Mouse (Mus musculus) C2C12 (cell line): Measurements from ENCODE around the gene Prl3c1. TPM values are rescaled to one million over a fixed set of nuclear protein-coding genes. Genes with fewer than 3 reads are reported as not detected.
A peak's percentile ranks its signal among the peaks of the same experiment; 100 is the strongest.
"Not testable (repeated sequence)": the region's sequence is repeated elsewhere in the genome, so short reads cannot be mapped to it uniquely, and the experiment has no call there.

ENCODE experiments used
- H3K27me3 ChIP-seq: one replicate; pipeline ENCODE4 v1.6.1; 2011; ENCODE audit not compliant: control insufficient read depth, insufficient read depth, insufficient read length
- H3K36me3 ChIP-seq: one replicate; pipeline ENCODE4 v1.6.1; 2011; ENCODE audit not compliant: control insufficient read depth, insufficient read depth
- H3K4me3 ChIP-seq: one replicate; pipeline ENCODE4 v1.5.1; 2011; ENCODE audit warnings: mild to moderate bottlenecking, control low read depth; ENCODE audit not compliant: poor library complexity, insufficient read depth, severe bottlenecking
- H3K79me2 ChIP-seq: one replicate; pipeline ENCODE4 v1.6.1; 2011; ENCODE audit not compliant: control insufficient read depth, insufficient read depth
- H3K79me3 ChIP-seq: one replicate; pipeline ENCODE4 v1.6.1; 2011; ENCODE audit warnings: low read depth, control low read depth
- H3ac ChIP-seq: one replicate; pipeline ENCODE3; 2011; ENCODE audit warnings: low read depth; ENCODE audit not compliant: control insufficient read depth, insufficient read length
- CEBPB ChIP-seq: IDR thresholded peaks from one replicate; pipeline ENCODE4 v1.6.1; 2011; ENCODE audit warnings: low read depth, mild to moderate bottlenecking, control low read depth, moderate library complexity
- CTCF ChIP-seq: IDR thresholded peaks from one replicate; pipeline ENCODE4 v1.5.1; 2011; ENCODE audit not compliant: control insufficient read depth, insufficient read depth, insufficient read length
- FOSL1 ChIP-seq: IDR thresholded peaks from one replicate; pipeline ENCODE4 v1.8.0; 2011; ENCODE audit warnings: mild to moderate bottlenecking, low read length; ENCODE audit not compliant: poor library complexity, insufficient read depth, severe bottlenecking
- MAX ChIP-seq: IDR thresholded peaks from one replicate; pipeline ENCODE4 v1.6.1; 2011; ENCODE audit warnings: mild to moderate bottlenecking, control low read depth
- MYOD1 ChIP-seq: IDR thresholded peaks from one replicate; pipeline ENCODE4 v1.6.1; 2011; ENCODE audit warnings: low read depth; ENCODE audit not compliant: control insufficient read depth, insufficient read length
- MYOG ChIP-seq: IDR thresholded peaks from one replicate; pipeline ENCODE4 v1.6.1; 2011; ENCODE audit not compliant: control insufficient read depth, insufficient read length; ENCODE audit errors: extremely low read depth
- USF1 ChIP-seq: IDR thresholded peaks from one replicate; pipeline ENCODE4 v1.6.1; 2011; ENCODE audit warnings: low read depth, mild to moderate bottlenecking, control low read depth, moderate library complexity
- long read RNA-seq, 2 experiments: library from polyadenylated mRNA; unstranded; transcript quantifications; one replicate each; pipeline ENCODE4 v2.0.0; 2019 to 2020
- polyA plus RNA-seq: library from polyadenylated mRNA; unstranded; fragments of >200 nt; fragmentation: generic; extraction: Trizol; gene quantifications from one replicate; pipeline ENCODE4 v1.2.1, GENCODE M21; 2012; ENCODE audit warnings: missing spikeins

Gene Prl3c1
- polyA plus RNA-seq = not detected
- long read RNA-seq, experiment 1 = 0 reads
- long read RNA-seq, experiment 2 = 0 reads

- TF ChIP-seq CTCF (no peak), MAX (no peak), FOSL1 (no peak), MYOG (no peak), USF1 (no peak), CEBPB (no peak), MYOD1 (no peak)
- no peaks in the 10 kb centered on the region for H3K79me3 ChIP-seq
- no peak within 1 kb of the TSS for H3K4me3 ChIP-seq
- no peaks in the 10 kb centered on the region for H3K36me3 ChIP-seq
- no peaks in the 10 kb centered on the region for H3K27me3 ChIP-seq
- H3K79me2 ChIP-seq = no peaks in the 10 kb centered on the region
- no peak within 1 kb of the TSS for H3ac ChIP-seq
Measured at GRCm38 (mm10) chr13:27196359-27196758, at the start of gene Prl3c1. Gene Prl3c1, plus strand, starts transcription at chr13:27196659.

GRCm38 (mm10) chr13:27148264-27148663 is 48.2 kb upstream of the Prl3c1 start:
- no peak overlapping the region for H3K4me3 ChIP-seq
- TF ChIP-seq MYOD1 (no peak), CEBPB (peak; percentile 5), FOSL1 (peak; percentile 85), CTCF (no peak), MAX (no peak), MYOG (no peak), USF1 (no peak)
- no peaks in the 10 kb centered on the region for H3K27me3 ChIP-seq
- H3K79me2 ChIP-seq = no peaks in the 10 kb centered on the region
- H3K36me3 ChIP-seq = no peaks in the 10 kb centered on the region
- no peak overlapping the region for H3ac ChIP-seq
- no peaks in the 10 kb centered on the region for H3K79me3 ChIP-seq

- H3K79me3 ChIP-seq, H3K4me3 ChIP-seq, H3K27me3 ChIP-seq, H3ac ChIP-seq, H3K79me2 ChIP-seq, H3K36me3 ChIP-seq: not testable (repeated sequence)
Measured at GRCm38 (mm10) chr13:27156490-27156889, 40.0 kb upstream of the Prl3c1 start, which contains the start of gene Prl3d3. Gene Prl3d3, plus strand, starts transcription at chr13:27156790.

- TF ChIP-seq FOSL1 = no peak
- no peak for TF ChIP-seq USF1
- TF ChIP-seq CEBPB = no peak
- TF ChIP-seq MYOG = no peak
- no peak for TF ChIP-seq MYOD1
- TF ChIP-seq CTCF = no peak
- TF ChIP-seq MAX = no peak
- H3K36me3 ChIP-seq = no peaks in the 10 kb centered on the region
- no peaks in the 10 kb centered on the region for H3K27me3 ChIP-seq
- no peaks in the 10 kb centered on the region for H3K79me3 ChIP-seq
- no peak within 1 kb of the TSS for H3K4me3 ChIP-seq
- no peak within 1 kb of the TSS for H3ac ChIP-seq
- H3K79me2 ChIP-seq = no peaks in the 10 kb centered on the region
Measured at GRCm38 (mm10) chr13:27241547-27241946, 45.1 kb downstream of the Prl3c1 start, which contains the start of gene Prl3b1. Gene Prl3b1, plus strand, starts transcription at chr13:27241847.

Other genes starting within 250 kb of the Prl3c1 start
- not detected for gene Prl, start 139.1 kb upstream of the Prl3c1 start, polyA plus RNA-seq
- not detected for gene Prl3d1, start 102.5 kb upstream of the Prl3c1 start, polyA plus RNA-seq
- 0.21 TPM for gene Prl3d2, start 75.0 kb upstream of the Prl3c1 start, polyA plus RNA-seq
- 0.22 TPM for gene Prl3d3, start 39.9 kb upstream of the Prl3c1 start, polyA plus RNA-seq
- not detected for gene Prl3b1, start 45.2 kb downstream of the Prl3c1 start, polyA plus RNA-seq
- not detected for gene Prl3a1, start 62.8 kb downstream of the Prl3c1 start, polyA plus RNA-seq
- gene Prl6a1, start 116.0 kb downstream of the Prl3c1 start, polyA plus RNA-seq = 0.04 TPM
- not detected for gene Prl8a2, start 149.0 kb downstream of the Prl3c1 start, polyA plus RNA-seq
- gene Prl2b1, start 194.2 kb downstream of the Prl3c1 start, polyA plus RNA-seq = not detected
- not detected for gene Prl8a6, start 242.0 kb downstream of the Prl3c1 start, polyA plus RNA-seq